Mouse (Mus musculus) adrenal gland, adult 8-10 months (tissue): ENCODE data around the gene Olfr1324. TPM values are rescaled to one million over a fixed set of nuclear protein-coding genes. Genes with fewer than 3 reads are reported as not detected.
"Not testable (repeated sequence)": the region's sequence is repeated elsewhere in the genome, so short reads cannot be mapped to it uniquely, and the experiment has no call there.

Source experiments
- DNase-seq: peaks from one replicate; pipeline ENCODE4 v3.0.0; 2022
- total RNA-seq, 4 experiments: library from RNA; stranded (reverse); gene quantifications; 2 replicates each; pipeline ENCODE4 v1.2.4; 2022

The Olfr1324 gene
- total RNA-seq = not detected

DNA sequence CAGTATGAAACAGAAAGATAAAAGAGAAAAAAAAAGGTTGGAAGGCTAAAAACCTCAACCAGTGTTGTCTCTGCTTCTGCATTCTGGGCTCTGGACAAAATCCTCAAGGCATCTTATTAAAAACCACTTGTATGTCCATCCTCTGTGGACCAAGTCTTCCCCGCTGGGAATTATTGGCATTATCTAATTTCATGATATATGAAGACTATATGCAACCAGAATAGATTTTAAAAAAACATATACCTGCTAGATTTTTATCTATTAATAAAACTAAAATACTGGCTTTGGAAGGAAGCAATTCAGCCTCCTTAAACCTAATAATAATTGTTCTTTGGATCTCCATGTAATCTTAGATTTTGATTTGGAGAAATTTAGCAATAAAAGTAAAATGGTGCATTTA is at the start of gene Olfr1324:
Gene Olfr1324, minus strand, starts transcription at position 101 of the 400 bp plus-strand sequence.
- no peak for DNase-seq

GRCm38 (mm10) chrX:50470341-50470740 is 42.0 kb upstream of the Olfr1324 start:
- not testable (repeated sequence) for DNase-seq

GRCm38 (mm10) chrX:50456136-50456535 is 27.8 kb upstream of the Olfr1324 start:
- no peak for DNase-seq

- no peak for DNase-seq
Observed at GRCm38 (mm10) chrX:50443352-50443751, 15.1 kb upstream of the Olfr1324 start.

DNA sequence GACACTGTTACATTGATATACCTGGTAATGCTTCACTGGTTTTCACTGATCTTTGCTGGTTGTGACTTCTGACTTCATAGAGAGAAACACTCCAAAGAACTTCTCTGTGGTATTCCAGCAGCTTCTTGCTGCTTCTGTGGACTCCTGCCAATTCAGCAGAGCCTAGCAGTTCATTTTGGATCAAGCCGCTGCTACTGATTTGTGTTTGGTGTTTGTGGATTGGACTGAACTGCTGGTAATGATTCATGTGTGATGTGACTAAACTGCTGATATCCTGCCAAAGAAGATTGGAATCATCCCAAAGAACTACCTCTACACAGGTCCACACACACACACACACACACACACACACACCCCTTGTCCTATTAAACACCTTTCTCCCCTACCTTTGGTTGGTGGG is 14.4 kb upstream of the Olfr1324 start:
- no peak for DNase-seq

- no peak for DNase-seq
Observed at GRCm38 (mm10) chrX:50432499-50432898, 4.2 kb upstream of the Olfr1324 start.

DNA sequence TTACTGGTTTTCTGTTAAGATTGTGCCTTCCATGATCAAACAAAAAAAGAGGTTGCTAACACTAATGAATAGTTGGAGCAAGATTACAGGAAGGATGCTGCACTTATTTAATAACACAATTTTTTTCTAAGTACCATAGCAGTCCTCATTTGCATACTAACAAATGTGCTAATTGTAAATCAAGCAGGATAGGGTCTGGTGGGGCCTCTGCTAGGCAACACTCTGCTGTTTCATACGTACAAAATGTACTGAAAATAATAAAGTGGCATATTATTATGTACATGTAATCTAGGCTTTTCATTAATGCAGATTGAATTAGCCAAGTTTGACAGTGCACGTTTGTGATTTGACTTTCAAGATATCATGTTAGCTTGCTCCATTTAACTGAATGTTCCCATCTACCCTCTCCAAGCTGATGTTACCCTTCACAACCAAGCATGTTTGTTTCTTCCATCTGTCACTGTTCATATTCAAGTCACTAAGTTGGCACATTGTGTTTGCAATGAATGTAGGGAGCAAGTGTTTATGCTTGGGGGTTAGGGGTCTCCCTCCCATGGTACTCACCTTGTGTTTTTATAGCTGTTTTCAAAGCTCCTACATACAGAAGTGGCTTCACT is 478 bp downstream of the Olfr1324 start:
- DNase-seq = no peak

GRCm38 (mm10) chrX:50425899-50426436 is 2.3 kb downstream of the Olfr1324 start:
- no peak for DNase-seq

DNA sequence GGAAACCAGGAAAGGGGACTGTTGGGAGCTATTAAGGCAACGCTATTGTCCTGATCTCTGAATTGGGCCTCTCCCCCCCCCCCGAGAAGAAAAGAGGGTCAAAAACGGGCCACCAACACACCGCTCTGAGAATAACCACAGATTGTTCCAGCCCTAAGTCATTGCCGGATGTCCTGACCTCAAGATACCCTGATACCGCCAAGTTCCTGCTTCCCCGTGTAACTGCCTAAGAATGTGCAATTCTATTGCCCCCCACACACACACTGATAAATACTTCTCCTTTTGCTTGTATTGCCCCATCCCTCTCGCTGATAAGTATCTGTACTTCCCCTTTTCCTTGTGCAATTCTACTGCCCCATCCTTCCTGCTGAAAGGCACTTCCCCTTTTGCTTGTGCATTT is 17.9 kb downstream of the Olfr1324 start:
- not testable (repeated sequence) for DNase-seq

DNA sequence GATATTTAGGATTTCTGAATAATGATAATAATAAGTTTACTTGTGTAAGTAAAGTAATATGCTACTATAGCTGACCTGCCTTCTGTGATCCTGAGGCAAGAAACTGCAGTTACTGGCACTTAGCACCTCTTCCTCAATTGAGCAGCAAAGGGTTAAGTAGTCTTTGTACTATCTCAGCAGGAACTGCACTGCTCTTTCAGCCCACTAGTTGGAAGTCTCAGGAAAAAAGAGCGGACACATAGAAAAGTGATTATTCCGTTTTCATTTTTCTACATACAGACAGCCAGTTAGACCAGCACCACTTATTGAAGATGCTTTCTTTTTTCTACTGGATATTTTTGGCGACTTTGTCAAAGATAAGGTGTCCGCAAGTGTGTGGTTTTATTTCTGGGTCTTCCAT is 37.7 kb downstream of the Olfr1324 start:
- DNase-seq = not testable (repeated sequence)

DNA sequence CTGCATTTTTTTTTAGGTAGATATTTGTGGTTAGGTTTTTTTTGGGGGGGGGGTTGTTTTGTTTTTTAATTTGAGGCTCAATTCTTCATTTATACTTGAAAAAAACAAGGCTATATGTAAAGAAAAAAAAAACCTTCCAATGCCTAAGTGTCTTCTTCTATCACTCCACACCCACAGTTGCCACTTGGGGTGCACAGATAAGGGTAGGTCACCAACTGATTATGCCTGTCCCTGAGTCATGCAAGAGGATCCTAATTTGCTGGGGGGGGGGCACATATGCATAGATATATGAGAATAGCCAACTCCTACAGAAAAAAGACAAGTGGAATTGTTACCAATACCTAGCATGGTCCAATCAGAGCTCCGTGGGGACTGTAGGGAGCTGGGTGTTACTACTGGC is 53.3 kb downstream of the Olfr1324 start:
- DNase-seq = no peak
